Mouse (Mus musculus) CD8-positive naive resting alpha-beta T cell, adult 2 months (primary cell): ENCODE data around the gene Plk5.

Source experiments
- DNase-seq, 2 experiments: peaks; one replicate each; pipeline ENCODE4 v3.0.0; 2022; ENCODE audit warnings: low read depth in 2 of 2, low spot score in 2 of 2

The Plk5 gene

GRCm38 (mm10) chr10:80386735-80387471 is 30.6 kb downstream of the Plk5 start:
- DNase-seq: no peak

DNA sequence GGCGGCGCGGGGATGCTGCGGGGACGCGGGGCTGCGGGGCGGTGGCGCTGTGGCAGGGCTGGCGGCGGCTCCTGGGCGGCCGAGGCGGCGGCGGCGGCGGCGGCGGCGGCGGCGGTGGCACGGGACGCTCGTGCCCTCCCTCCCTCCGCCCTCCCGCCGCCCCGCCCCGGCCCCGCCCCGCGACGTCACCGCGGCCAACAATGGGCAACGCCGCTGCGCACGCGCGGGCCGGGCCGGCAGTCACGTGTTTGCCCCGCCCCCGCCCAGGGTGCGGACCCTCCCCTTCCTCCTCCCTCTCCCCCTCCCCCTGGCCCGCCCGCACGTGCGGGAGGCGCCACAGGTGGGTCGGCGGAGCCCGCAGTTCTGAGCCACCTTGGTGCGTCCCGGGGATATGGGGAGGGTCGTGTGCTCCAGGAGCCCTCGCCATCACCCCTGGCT is 31.3 kb downstream of the Plk5 start, which contains the start of gene Mex3d:
Gene Mex3d (minus strand): TSS at position 138 of the 438 bp plus-strand sequence.
- DNase-seq: peak; percentile 58 to 67

- no peak for DNase-seq
These were observed 32.5 kb downstream of the Plk5 start for GRCm38 (mm10) chr10:80388731-80389130.

DNA sequence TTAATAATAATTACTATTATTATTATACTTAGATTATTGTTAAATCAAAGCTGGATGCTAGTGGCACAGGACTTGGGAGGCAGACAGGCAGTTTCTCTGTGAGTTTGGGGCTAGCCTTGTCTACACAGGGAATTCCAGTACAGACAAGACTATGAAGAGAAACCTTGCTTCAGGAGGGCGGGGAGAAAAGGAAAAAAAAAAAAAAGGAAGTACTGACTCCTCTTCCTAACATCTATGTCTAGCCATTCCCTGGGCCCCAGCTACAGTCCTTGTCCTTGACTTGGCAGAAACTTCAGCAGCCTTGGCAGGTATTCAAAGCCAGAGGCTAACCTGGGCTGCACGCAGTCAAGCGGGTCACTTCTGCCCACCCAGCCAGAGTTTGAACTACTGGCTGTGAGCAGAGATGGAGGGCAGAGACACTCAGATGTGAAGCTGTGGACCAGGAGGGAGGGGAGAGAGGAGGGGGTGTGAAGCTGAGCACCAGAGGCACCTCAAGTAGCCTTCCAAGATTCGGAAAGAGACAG is 33.0 kb downstream of the Plk5 start:
- DNase-seq: no peak

GRCm38 (mm10) chr10:80390697-80391096 is 34.4 kb downstream of the Plk5 start:
- DNase-seq: no peak

DNA sequence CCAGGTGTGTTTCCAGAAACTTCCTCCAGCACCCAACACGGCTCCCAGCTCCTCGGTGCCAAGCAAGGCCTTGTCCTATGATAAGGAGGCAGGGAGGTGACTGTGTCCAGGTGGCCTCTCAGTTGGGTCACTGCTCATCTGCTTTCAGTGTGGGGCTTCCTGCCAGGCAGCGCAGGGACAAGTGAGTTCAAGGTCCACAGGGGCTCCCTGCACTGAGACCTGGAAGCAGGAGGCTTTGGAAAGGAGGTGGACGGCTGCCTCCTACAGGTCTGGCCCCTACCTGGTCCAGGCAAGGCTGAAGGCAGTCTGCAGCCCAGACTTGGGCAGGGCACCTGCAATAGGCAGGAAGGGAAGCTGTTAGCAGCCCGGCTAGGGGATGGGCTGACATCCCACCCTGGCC is 36.4 kb downstream of the Plk5 start:
- no peak for DNase-seq

- no peak for DNase-seq
These were observed 38.9 kb downstream of the Plk5 start for GRCm38 (mm10) chr10:80395025-80395627.

GRCm38 (mm10) chr10:80396822-80397523 is 40.7 kb downstream of the Plk5 start:
- no peak for DNase-seq

DNA sequence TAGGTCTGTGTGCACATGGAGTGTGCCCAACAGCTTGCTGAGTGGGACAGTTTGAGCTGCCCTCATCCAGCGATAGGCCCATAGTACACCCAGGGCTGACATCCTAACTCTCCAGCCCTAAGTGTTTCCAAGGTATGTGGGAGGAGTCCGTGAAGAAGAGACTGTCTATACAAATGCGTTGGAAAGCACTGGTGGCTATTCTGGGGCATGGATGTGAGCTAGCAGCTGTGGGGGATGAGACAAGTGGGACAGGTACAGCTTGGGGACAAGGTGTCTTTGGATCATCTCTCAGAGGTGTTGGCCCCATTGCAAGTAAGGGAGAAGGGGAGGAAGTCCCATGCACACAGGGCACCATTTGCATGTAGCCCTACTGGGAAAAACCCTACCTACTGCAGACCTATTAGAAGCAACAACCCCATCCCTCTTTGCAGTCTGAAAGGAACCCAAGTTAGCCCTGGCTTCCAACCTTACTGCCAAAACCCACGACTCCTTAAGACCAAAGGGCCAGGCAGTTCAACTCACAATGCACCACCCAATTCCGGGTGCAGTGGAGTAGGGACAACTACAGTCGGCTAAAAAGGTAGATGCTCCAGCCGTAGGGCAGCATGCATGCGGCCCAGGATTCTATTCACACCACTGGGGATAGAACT is 41.4 kb downstream of the Plk5 start:
- DNase-seq: no peak

DNA sequence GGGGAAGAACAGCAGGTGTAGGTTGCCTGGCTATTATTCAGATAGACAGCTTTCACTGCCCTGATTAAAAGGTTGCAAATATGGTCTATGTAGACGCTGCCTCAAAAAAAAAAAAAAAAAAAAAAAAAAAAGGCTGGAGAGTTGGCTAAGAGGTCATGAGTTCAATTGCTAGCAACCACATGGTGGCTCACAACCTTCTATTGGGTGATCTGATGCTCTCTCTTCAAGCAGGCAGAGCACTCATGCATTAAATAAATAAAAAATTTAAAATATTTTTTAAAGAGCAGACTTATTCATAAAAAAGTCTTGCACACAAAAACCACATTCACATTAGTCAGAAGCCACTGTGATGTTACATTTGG is 41.9 kb downstream of the Plk5 start:
- no peak for DNase-seq

DNA sequence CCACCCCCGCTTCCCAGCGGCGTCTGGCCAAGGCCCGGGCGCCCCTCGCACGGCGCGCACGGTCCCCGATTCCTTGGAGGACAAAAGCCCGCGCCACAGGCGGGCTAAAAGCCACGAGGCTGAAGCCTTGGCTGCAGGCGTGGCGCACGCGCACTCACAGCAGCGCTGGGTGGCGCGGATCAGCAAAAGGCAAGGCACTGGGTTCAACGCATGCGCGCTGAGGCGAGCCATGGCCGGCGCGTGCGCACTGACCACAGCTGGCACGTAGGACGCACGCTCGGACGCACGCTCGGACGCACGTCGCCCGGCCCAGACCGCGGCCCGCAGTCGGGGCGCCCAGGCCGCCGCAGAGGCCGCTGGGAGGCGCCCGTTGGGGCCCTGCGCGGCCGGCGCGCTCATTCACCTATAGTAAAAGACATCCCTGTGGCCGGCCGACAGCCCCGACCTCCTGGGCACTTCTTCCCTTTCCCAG is 42.5 kb downstream of the Plk5 start:
- DNase-seq: peak; percentile 94 to 95

DNA sequence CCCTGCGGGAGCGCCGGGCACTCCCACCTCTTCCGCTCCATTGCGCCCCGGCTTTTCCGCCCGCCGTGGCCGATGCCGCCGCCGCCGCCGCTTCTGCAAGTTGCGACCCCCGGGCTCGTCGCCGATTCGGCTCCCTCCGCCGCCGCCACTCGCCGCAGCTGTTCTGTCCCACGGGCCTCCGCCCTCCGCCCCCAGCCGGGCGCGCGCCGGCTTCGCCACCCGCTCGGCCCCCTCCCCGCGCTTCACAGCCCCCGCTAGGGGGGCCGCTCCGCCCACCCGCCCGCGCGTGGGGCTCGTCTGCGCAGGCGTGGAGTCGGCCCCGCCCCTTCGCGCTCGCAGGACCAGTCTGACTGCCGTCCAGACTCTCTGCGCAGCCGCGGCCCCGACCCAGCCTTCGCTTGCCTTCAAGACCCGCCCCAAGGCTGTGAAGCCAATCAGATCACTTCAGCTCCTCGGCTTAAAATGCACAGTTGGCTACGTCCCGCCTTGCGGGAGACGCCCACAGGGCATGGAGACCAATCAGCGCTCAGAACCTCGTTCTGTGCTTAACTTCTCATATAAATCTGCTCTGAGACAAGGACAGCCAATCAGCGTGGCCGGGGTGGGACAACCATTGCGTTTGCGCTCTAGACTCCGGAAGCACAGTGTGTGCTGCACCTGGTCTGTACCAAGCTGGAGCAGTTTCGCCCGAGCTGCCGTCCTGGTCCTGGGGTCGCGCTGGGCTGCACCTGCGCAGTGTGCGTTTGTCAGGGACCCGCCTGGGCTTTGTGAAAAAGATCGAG is 43.1 kb downstream of the Plk5 start, which contains the start of gene Mbd3:
Gene Mbd3 (minus strand): TSS at position 360 of the 782 bp plus-strand sequence.
- peak; percentile 99 for DNase-seq

GRCm38 (mm10) chr10:80399973-80400703 is 43.9 kb downstream of the Plk5 start:
- DNase-seq: no peak

GRCm38 (mm10) chr10:80400704-80401161 is 44.5 kb downstream of the Plk5 start:
- DNase-seq: no peak

GRCm38 (mm10) chr10:80403044-80403692 is 46.9 kb downstream of the Plk5 start:
- DNase-seq: peak; percentile 42 to 50

- DNase-seq: no peak
These were observed 49.4 kb downstream of the Plk5 start for GRCm38 (mm10) chr10:80405481-80406173.

GRCm38 (mm10) chr10:80406684-80407501 is 50.6 kb downstream of the Plk5 start, which contains the start of gene Uqcr11:
Gene Uqcr11, minus strand, starts transcription at chr10:80406830.
- DNase-seq: peak; percentile 85 to 89
